Mouse (Mus musculus) heart, postnatal 0 days (tissue): Measurements from ENCODE around the gene Bglap3. TPM values are rescaled to one million over a fixed set of nuclear protein-coding genes. Genes with fewer than 3 reads are reported as not detected.
"Not testable (repeated sequence)": the region's sequence is repeated elsewhere in the genome, so short reads cannot be mapped to it uniquely, and the experiment has no call there.

Source experiments
- ATAC-seq: fragments of 200-750 bp; cut with Nextera tagmentation; 2 replicates; pipeline ENCODE4 v1.8.0; 2017; ENCODE audit warnings: low read depth, moderate number of reproducible peaks, moderate library complexity; ENCODE audit not compliant: insufficient read depth
- DNase-seq: peaks from one replicate; pipeline ENCODE4 v3.0.0-alpha.2; 2016; ENCODE audit warnings: low spot score
- H3K27ac ChIP-seq: fragments of 300-500 bp; sonication (generic); 2 replicates; pipeline ENCODE4 v1.5.1; 2014; ENCODE audit warnings: low read depth, mild to moderate bottlenecking
- H3K27me3 ChIP-seq: fragments of 300-500 bp; sonication (generic); 2 replicates; pipeline ENCODE4 v1.6.1; 2014; ENCODE audit warnings: low read length, mixed read lengths; ENCODE audit not compliant: control insufficient read depth, insufficient read depth
- H3K36me3 ChIP-seq: fragments of 300-500 bp; sonication (generic); replicated peaks from 2 replicates; pipeline ENCODE4 v1.6.1; 2014; ENCODE audit warnings: low read length, mixed read lengths; ENCODE audit not compliant: control insufficient read depth, insufficient read depth
- H3K4me1 ChIP-seq: fragments of 300-500 bp; sonication (generic); 2 replicates; pipeline ENCODE4 v1.6.1; 2014; ENCODE audit warnings: antibody characterized with exemption; ENCODE audit not compliant: control insufficient read depth, insufficient read depth
- H3K4me2 ChIP-seq: fragments of 300-500 bp; sonication (generic); 2 replicates; pipeline ENCODE4 v1.6.1; 2014; ENCODE audit warnings: low read depth, mild to moderate bottlenecking, low read length, moderate library complexity
- H3K4me3 ChIP-seq: fragments of 300-500 bp; sonication (generic); 2 replicates; pipeline ENCODE4 v1.5.1; 2014; ENCODE audit warnings: low read depth, low read length
- H3K9ac ChIP-seq: fragments of 300-500 bp; sonication (generic); replicated peaks from 2 replicates; pipeline ENCODE4 v1.6.1; 2014; ENCODE audit warnings: low read depth, low read length, mixed read lengths
- H3K9me3 ChIP-seq: fragments of 300-500 bp; sonication (generic); replicated peaks from 2 replicates; pipeline ENCODE4 v1.6.1; 2016; ENCODE audit warnings: low read length; ENCODE audit not compliant: control insufficient read depth
- CTCF ChIP-seq: IDR thresholded peaks from 2 replicates; pipeline ENCODE4 v1.5.1; 2016; ENCODE audit warnings: antibody characterized with exemption, control low read depth, low read depth
- EP300 ChIP-seq: IDR thresholded peaks from 2 replicates; pipeline ENCODE4 v1.6.1; 2016; ENCODE audit warnings: antibody characterized with exemption, low read depth
- WGBS: fragments of 180-500 bp; shearing (Covaris S2); extraction: QIAGEN DNeasy Blood & Tissue Kit; methylation state at CpG from one replicate; pipeline ENCODE4 v1.1.7; 2014; 5-methylcytosine and 5-hydroxymethylcytosine counted together
- polyA plus RNA-seq: library from polyadenylated mRNA; unstranded; fragments of >200 nt; fragmentation: Nextera tagmentation; extraction: Ambion mirVana; gene quantifications from 2 replicates; pipeline ENCODE4 v1.2.1, GENCODE M21; 2015
- total RNA-seq: library from RNA; depleted of rRNA; stranded (reverse); fragments of >200 nt; gene quantifications from 2 replicates; pipeline ENCODE4 v1.2.3, GENCODE M21; 2014; ENCODE audit warnings: low replicate concordance; rRNA removed

Gene Bglap3
- not detected in 2 replicates for total RNA-seq
- polyA plus RNA-seq = not detected in 2 replicates

GRCm38 (mm10) chr3:88372643-88373042, at the start of gene Bglap3:
Gene Bglap3, minus strand, starts transcription at chr3:88372743.
- 84% methylated on average over 9 of the region's 9 CpGs for WGBS
- not testable (repeated sequence) for H3K36me3 ChIP-seq, H3K9ac ChIP-seq, H3K4me1 ChIP-seq, H3K4me2 ChIP-seq, H3K9me3 ChIP-seq, H3K27ac ChIP-seq, H3K4me3 ChIP-seq, ATAC-seq, DNase-seq, H3K27me3 ChIP-seq

- no peak for ATAC-seq
- Histone ChIP-seq H3K9ac (no peak overlapping the region), H3K4me3 (no peak overlapping the region), H3K9me3 (no peaks in the 10 kb centered on the region), H3K27me3 (no peaks in the 10 kb centered on the region), H3K27ac (no peak overlapping the region), H3K4me1 (peaks cover 14% of the 10 kb centered on the region), H3K4me2 (no peak overlapping the region), H3K36me3 (peaks cover 42% of the 10 kb centered on the region)
- TF ChIP-seq EP300 (no peak), CTCF (no peak)
- DNase-seq = no peak
- WGBS = 38% methylated on average over 9 of the region's 9 CpGs
These were observed 49.6 kb upstream of the Bglap3 start for GRCm38 (mm10) chr3:88422020-88422720.

DNA sequence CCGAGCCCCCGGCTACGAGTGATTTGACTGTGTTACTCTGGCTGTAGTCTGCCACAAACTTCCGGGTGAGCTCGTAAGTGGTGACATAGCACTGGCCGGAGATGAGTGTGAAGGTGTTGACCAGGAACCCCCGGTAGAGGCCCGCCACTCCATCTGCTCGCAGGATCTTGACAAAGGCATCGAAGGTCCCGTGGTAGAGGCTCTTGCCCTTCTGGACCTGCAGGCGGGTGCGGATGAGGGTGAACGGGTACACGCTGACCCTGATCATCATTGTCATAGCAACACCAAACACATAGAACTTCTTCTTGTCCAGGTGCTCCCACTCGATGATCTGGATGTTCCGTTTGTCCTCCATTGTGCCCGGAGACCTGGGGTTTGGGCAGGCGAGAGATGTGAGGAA, 48.2 kb upstream of the Bglap3 start:
- WGBS = 92% methylated on average over 19 of the region's 19 CpGs
- TF ChIP-seq EP300 (no peak), CTCF (no peak)
- Histone ChIP-seq H3K9ac (no peak overlapping the region), H3K4me2 (no peak overlapping the region), H3K9me3 (no peaks in the 10 kb centered on the region), H3K27ac (no peak overlapping the region), H3K36me3 (peaks cover 55% of the 10 kb centered on the region), H3K4me1 (peaks cover 14% of the 10 kb centered on the region), H3K4me3 (no peak overlapping the region), H3K27me3 (no peaks in the 10 kb centered on the region)
- no peak for DNase-seq
- no peak for ATAC-seq

- 72% methylated on average over 6 of the region's 6 CpGs for WGBS
- peaks cover 66% of the 10 kb centered on the region for H3K36me3 ChIP-seq
- no peak overlapping the region for H3K4me2 ChIP-seq
- no peaks in the 10 kb centered on the region for H3K9me3 ChIP-seq
- H3K9ac ChIP-seq = no peak overlapping the region
- no peaks in the 10 kb centered on the region for H3K4me1 ChIP-seq
- H3K27ac ChIP-seq = no peak overlapping the region
- ATAC-seq = no peak
- no peak overlapping the region for H3K4me3 ChIP-seq
- no peaks in the 10 kb centered on the region for H3K27me3 ChIP-seq
- DNase-seq = no peak
- TF ChIP-seq EP300 = no peak
- TF ChIP-seq CTCF = no peak
These were observed 45.5 kb upstream of the Bglap3 start for GRCm38 (mm10) chr3:88418016-88418415.

DNA sequence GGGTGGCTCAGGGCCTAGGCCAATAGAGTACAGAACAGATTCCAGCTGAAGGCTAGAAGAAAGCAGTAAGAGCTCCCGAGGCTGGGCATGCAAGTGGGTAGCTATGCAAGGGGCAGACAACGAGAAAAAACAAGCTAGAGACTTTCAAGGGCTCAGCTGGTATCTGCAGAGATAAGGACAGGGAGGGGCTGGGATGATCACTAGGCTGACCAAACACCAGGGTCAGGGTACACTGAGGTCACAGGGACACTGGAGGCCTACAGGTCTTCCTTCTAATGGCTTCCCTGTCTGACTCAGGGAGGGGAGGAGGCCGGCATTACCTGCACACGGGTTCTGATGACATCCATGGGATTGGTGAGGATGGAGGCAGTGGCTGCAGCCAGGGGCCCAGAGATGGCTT, 43.1 kb upstream of the Bglap3 start:
- H3K4me1 ChIP-seq = peaks cover 10% of the 10 kb centered on the region; the same call in 1 of the 2 replicates
- no peaks in the 10 kb centered on the region for H3K27me3 ChIP-seq
- peaks cover 66% of the 10 kb centered on the region for H3K36me3 ChIP-seq
- no peak for TF ChIP-seq EP300
- TF ChIP-seq CTCF = no peak
- no peak for ATAC-seq
- H3K27ac ChIP-seq = no peak overlapping the region
- no peak overlapping the region for H3K9ac ChIP-seq
- no peak overlapping the region for H3K4me3 ChIP-seq
- no peaks in the 10 kb centered on the region for H3K9me3 ChIP-seq
- 50% methylated on average over 4 of the region's 4 CpGs for WGBS
- H3K4me2 ChIP-seq = no peak overlapping the region
- no peak for DNase-seq

DNA sequence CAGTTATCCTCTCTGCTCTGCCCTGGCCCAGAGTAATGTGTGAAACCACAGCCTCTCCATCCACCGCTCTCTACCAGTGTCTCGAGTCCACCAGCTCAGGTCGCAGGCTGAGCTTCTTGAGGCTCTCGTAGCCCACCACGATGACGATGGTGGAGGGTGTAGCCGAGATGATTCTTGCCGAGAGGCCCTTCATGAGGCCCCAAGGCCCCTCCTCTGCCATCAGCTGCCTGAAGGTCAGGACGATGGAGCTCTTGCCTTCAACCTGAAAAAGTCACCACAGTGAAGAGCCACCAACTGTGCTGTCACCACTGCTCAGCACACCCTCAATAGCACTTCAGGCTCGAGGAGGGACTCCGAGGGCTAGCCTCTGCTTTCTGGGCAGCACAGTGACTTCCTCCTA, 40.1 kb upstream of the Bglap3 start:
- Histone ChIP-seq H3K9me3 (no peaks in the 10 kb centered on the region), H3K4me3 (no peak overlapping the region), H3K4me1 (peaks cover 12% of the 10 kb centered on the region; the same call in 1 of the 2 replicates), H3K27ac (no peak overlapping the region), H3K27me3 (no peaks in the 10 kb centered on the region), H3K4me2 (no peak overlapping the region), H3K36me3 (peaks cover 37% of the 10 kb centered on the region), H3K9ac (no peak overlapping the region)
- DNase-seq (no peak), ATAC-seq (no peak)
- 77% methylated on average over 11 of the region's 11 CpGs for WGBS
- no peak for TF ChIP-seq EP300
- no peak for TF ChIP-seq CTCF
